Mouse (Mus musculus): ENCODE results near the gene Gm26661. TPM values are rescaled to one million over a fixed set of nuclear protein-coding genes. Genes with fewer than 3 reads are reported as not detected.

Gm26661 gene
- total and polyA plus RNA-seq, 3 experiments = not detected

GRCm38 (mm10) chr14:7826151-7826937, 35.0 kb downstream of the Gm26661 start:
- TF ChIP-seq HCFC1 (IDR thresholded peaks at IDR 0.05; ENCODE audit: low read depth, low read length) = no peak
- TF ChIP-seq ZNF384 (IDR thresholded peaks at IDR 0.05; ENCODE audit: low read depth, low read length) = peak; percentile 59
- no peak overlapping the region for H3K27ac ChIP-seq (ENCODE audit: insufficient read depth, low read depth)
- H3K79me2 ChIP-seq (replicated peaks; ENCODE audit: control insufficient read depth, extremely low read depth, insufficient read depth, poor library complexity, severe bottlenecking) = peaks cover 60% of the 10 kb centered on the region
- H3K27me3 ChIP-seq (replicated peaks) = no peaks in the 10 kb centered on the region
- H3K4me3 ChIP-seq (replicated peaks in 1 of 3; ENCODE audit: low read depth in 2 of 3, low read length in 2 of 3, poor library complexity in 1 of 3) = no peak overlapping the region
- in situ Hi-C loops (cut with MboI; ENCODE audit: low pct_ligation_motif_present, low pct_unique_long_range_greater_than_20kb, low sequenced_read_pairs) = no loop called here
- H3K4me1 ChIP-seq (ENCODE audit: control insufficient read depth in 1 of 2, insufficient read depth in 2 of 2) = peaks cover 6 to 61% of the 10 kb centered on the region in 2 experiments; a peak in 2 of 4 replicates
- peaks cover 8% of the 10 kb centered on the region for H3K9me3 ChIP-seq (replicated peaks; ENCODE audit: low read length)
- H3K4me2 ChIP-seq (ENCODE audit: insufficient read depth, low read depth, poor library complexity, severe bottlenecking) = no peak overlapping the region
- H3K9ac ChIP-seq (ENCODE audit: insufficient read depth, low read depth) = no peak overlapping the region
- dilution Hi-C loops (cut with MboI; ENCODE audit: extremely low pct_ligation_motif_present, extremely low pct_unique_long_range_greater_than_20kb, low sequenced_read_pairs) = no loop called here
- H3K36me3 ChIP-seq (replicated peaks in 1 of 2; ENCODE audit: control insufficient read depth in 1 of 2, insufficient read depth in 1 of 2, low read length in 1 of 2) = peaks cover 3 to 78% of the 10 kb centered on the region in 2 experiments
- DNase-seq (ENCODE audit: extremely low read depth) = no peak

- Histone ChIP-seq H3K9ac (ENCODE audit: insufficient read depth, low read depth) (no peak overlapping the region), H3K4me2 (ENCODE audit: insufficient read depth, low read depth, poor library complexity, severe bottlenecking) (no peak overlapping the region), H3K9me3 (replicated peaks; ENCODE audit: low read length) (peaks cover 8% of the 10 kb centered on the region), H3K4me3 (replicated peaks in 1 of 3; ENCODE audit: low read depth in 2 of 3, low read length in 2 of 3, poor library complexity in 1 of 3) (no peak overlapping the region), H3K4me1 (ENCODE audit: control insufficient read depth in 1 of 2, insufficient read depth in 2 of 2) (peaks cover 18 to 65% of the 10 kb centered on the region in 2 experiments), H3K36me3 (replicated peaks in 1 of 2; ENCODE audit: control insufficient read depth in 1 of 2, insufficient read depth in 1 of 2, low read length in 1 of 2) (peaks cover 3 to 79% of the 10 kb centered on the region in 2 experiments), H3K27ac (ENCODE audit: insufficient read depth, low read depth) (no peak overlapping the region), H3K27me3 (replicated peaks) (no peaks in the 10 kb centered on the region), H3K79me2 (replicated peaks; ENCODE audit: control insufficient read depth, extremely low read depth, insufficient read depth, poor library complexity, severe bottlenecking) (peaks cover 74% of the 10 kb centered on the region)
- DNase-seq (ENCODE audit: extremely low read depth) = no peak
- dilution Hi-C loops (cut with MboI; ENCODE audit: extremely low pct_ligation_motif_present, extremely low pct_unique_long_range_greater_than_20kb, low sequenced_read_pairs) (no loop called here), in situ Hi-C loops (cut with MboI; ENCODE audit: low pct_ligation_motif_present, low pct_unique_long_range_greater_than_20kb, low sequenced_read_pairs) (no loop called here)
- no peak for TF ChIP-seq ZNF384 (IDR thresholded peaks at IDR 0.05; ENCODE audit: low read depth, low read length)
- no peak for TF ChIP-seq KAT2A (IDR thresholded peaks at IDR 0.05; ENCODE audit: insufficient replicate concordance, low read length)
- no peak for TF ChIP-seq JUN (IDR thresholded peaks at IDR 0.05; ENCODE audit: insufficient read depth, low read depth, low read length)
- no peak for TF ChIP-seq MEF2A (IDR thresholded peaks at IDR 0.05; ENCODE audit: borderline replicate concordance, low read depth, low read length)
- TF ChIP-seq RCOR1 (conservative IDR thresholded peaks at IDR 0.05; ENCODE audit: low read depth, low read length) = no peak
- no peak for TF ChIP-seq ZC3H11A (IDR thresholded peaks at IDR 0.05; ENCODE audit: low read depth, low read length)
- TF ChIP-seq MAZ (IDR thresholded peaks at IDR 0.05; ENCODE audit: low read depth, low read length) = no peak
These were observed 37.8 kb downstream of the Gm26661 start for GRCm38 (mm10) chr14:7829181-7829580.

GRCm38 (mm10) chr14:7831770-7832439, 40.5 kb downstream of the Gm26661 start:
- H3K4me3 ChIP-seq (replicated peaks in 1 of 3; ENCODE audit: low read depth in 2 of 3, low read length in 2 of 3, poor library complexity in 1 of 3) = no peak overlapping the region
- peaks cover 8% of the 10 kb centered on the region for H3K9me3 ChIP-seq (replicated peaks; ENCODE audit: low read length)
- H3K36me3 ChIP-seq (replicated peaks in 1 of 2; ENCODE audit: control insufficient read depth in 1 of 2, insufficient read depth in 1 of 2, low read length in 1 of 2) = peaks cover 3 to 80% of the 10 kb centered on the region in 2 experiments
- dilution Hi-C loops (cut with MboI; ENCODE audit: extremely low pct_ligation_motif_present, extremely low pct_unique_long_range_greater_than_20kb, low sequenced_read_pairs) = no loop called here
- DNase-seq (ENCODE audit: extremely low read depth) = no peak
- no peaks in the 10 kb centered on the region for H3K27me3 ChIP-seq (replicated peaks)
- H3K4me2 ChIP-seq (ENCODE audit: insufficient read depth, low read depth, poor library complexity, severe bottlenecking) = no peak overlapping the region
- H3K79me2 ChIP-seq (replicated peaks; ENCODE audit: control insufficient read depth, extremely low read depth, insufficient read depth, poor library complexity, severe bottlenecking) = peaks cover 77% of the 10 kb centered on the region
- peaks cover 14 to 54% of the 10 kb centered on the region in 2 experiments for H3K4me1 ChIP-seq (ENCODE audit: control insufficient read depth in 1 of 2, insufficient read depth in 2 of 2)
- H3K9ac ChIP-seq (ENCODE audit: insufficient read depth, low read depth) = no peak overlapping the region
- H3K27ac ChIP-seq (ENCODE audit: insufficient read depth, low read depth) = no peak overlapping the region
- TF ChIP-seq MXI1 (IDR thresholded peaks at IDR 0.05; ENCODE audit: low read depth, low read length) (no peak), MAZ (IDR thresholded peaks at IDR 0.05; ENCODE audit: low read depth, low read length) (no peak), CTCF (conservative IDR thresholded peaks at IDR 0.05 in 1 of 2, IDR thresholded peaks at IDR 0.05 in 1 of 2; ENCODE audit: low read depth in 2 of 2, low read length in 2 of 2) (no peak), KAT2A (IDR thresholded peaks at IDR 0.05; ENCODE audit: insufficient replicate concordance, low read length) (no peak), MEF2A (IDR thresholded peaks at IDR 0.05; ENCODE audit: borderline replicate concordance, low read depth, low read length) (no peak), ZC3H11A (IDR thresholded peaks at IDR 0.05; ENCODE audit: low read depth, low read length) (no peak), JUN (IDR thresholded peaks at IDR 0.05; ENCODE audit: insufficient read depth, low read depth, low read length) (no peak), MAFK (IDR thresholded peaks at IDR 0.05; ENCODE audit: insufficient replicate concordance, low read length) (no peak), SMC3 (IDR thresholded peaks at IDR 0.05; ENCODE audit: low read depth, low read length) (no peak), HCFC1 (IDR thresholded peaks at IDR 0.05; ENCODE audit: low read depth, low read length) (no peak), NRF1 (IDR thresholded peaks at IDR 0.05; ENCODE audit: low read depth, low read length) (no peak)
- in situ Hi-C loops (cut with MboI; ENCODE audit: low pct_ligation_motif_present, low pct_unique_long_range_greater_than_20kb, low sequenced_read_pairs) = no loop called here
